Mouse (Mus musculus) layer of hippocampus, adult 9-10 months (tissue): Measurements from ENCODE around the gene Map3k20.

Experiments
- DNase-seq: peaks from one replicate; pipeline ENCODE4 v3.0.0; 2022; ENCODE audit warnings: low spot score

Gene Map3k20

DNA sequence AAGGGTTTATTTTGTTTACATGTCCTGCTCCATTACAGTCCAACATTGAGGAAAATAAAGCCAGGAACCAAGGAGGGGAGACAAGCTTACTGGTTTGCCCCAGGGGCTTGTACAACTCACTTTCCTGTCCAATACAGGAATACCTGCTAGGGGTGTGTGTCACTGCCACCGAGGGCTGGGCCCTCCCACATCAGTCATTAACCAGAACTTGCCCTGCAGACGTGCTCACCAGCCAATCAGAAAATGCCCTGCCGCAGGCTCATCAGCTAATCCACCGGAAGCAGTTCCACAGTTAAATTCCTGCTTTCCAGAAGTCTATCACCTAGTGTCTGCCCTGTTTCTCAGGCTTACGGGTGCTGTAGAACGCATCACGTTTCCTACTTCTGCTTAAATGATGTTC lies 206.2 kb downstream of the Map3k20 start:
- DNase-seq = no peak
